Mouse (Mus musculus) hindbrain, embryonic 14.5 days (tissue): Measurements from ENCODE around the gene Ell2. TPM values are rescaled to one million over a fixed set of nuclear protein-coding genes. Genes with fewer than 3 reads are reported as not detected.

Experiments used
- ATAC-seq: fragments of 200-750 bp; cut with Nextera tagmentation; 2 replicates; pipeline ENCODE4 v1.8.0; 2017; ENCODE audit warnings: moderate number of reproducible peaks, mild to moderate bottlenecking, moderate TSS enrichment, moderate library complexity; ENCODE audit not compliant: low FRiP score
- DNase-seq: peaks from one replicate; pipeline ENCODE4 v3.0.0-alpha.2; 2015; ENCODE audit warnings: low spot score
- H3K27ac ChIP-seq: fragments of 300-500 bp; sonication (generic); 2 replicates; pipeline ENCODE4 v1.5.1; 2014; ENCODE audit warnings: mild to moderate bottlenecking, moderate library complexity
- H3K27me3 ChIP-seq: fragments of 300-500 bp; sonication (generic); 2 replicates; pipeline ENCODE4 v1.6.1; 2014; ENCODE audit warnings: mild to moderate bottlenecking, low read length, mixed read lengths; ENCODE audit not compliant: control insufficient read depth, insufficient read depth
- H3K36me3 ChIP-seq: fragments of 300-500 bp; sonication (generic); replicated peaks from 2 replicates; pipeline ENCODE4 v1.6.1; 2014; ENCODE audit not compliant: control insufficient read depth, insufficient read depth
- H3K4me1 ChIP-seq: fragments of 300-500 bp; sonication (generic); replicated peaks from 2 replicates; pipeline ENCODE4 v1.6.1; 2014; ENCODE audit warnings: antibody characterized with exemption, low read length, mixed read lengths; ENCODE audit not compliant: control insufficient read depth, insufficient read depth
- H3K4me2 ChIP-seq: fragments of 300-500 bp; sonication (generic); replicated peaks from 2 replicates; pipeline ENCODE4 v1.6.1; 2014; ENCODE audit warnings: mild to moderate bottlenecking, moderate library complexity
- H3K4me3 ChIP-seq: fragments of 300-500 bp; sonication (generic); replicated peaks from 2 replicates; pipeline ENCODE4 v1.5.1; 2014; ENCODE audit warnings: mild to moderate bottlenecking, low read length
- H3K9ac ChIP-seq: fragments of 300-500 bp; sonication (generic); 2 replicates; pipeline ENCODE4 v1.6.1; 2014
- H3K9me3 ChIP-seq: fragments of 300-500 bp; sonication (generic); 2 replicates; pipeline ENCODE4 v1.6.1; 2016; ENCODE audit warnings: low read length; ENCODE audit not compliant: control insufficient read depth
- WGBS: fragments of 180-500 bp; shearing (Covaris S2); extraction: QIAGEN DNeasy Blood & Tissue Kit; methylation state at CpG from one replicate; pipeline ENCODE4 v1.1.7; 2014; 5-methylcytosine and 5-hydroxymethylcytosine counted together
- polyA plus RNA-seq: library from polyadenylated mRNA; unstranded; fragments of >200 nt; fragmentation: Nextera tagmentation; extraction: Ambion mirVana; gene quantifications from 2 replicates; pipeline ENCODE4 v1.2.1, GENCODE M21; 2014

The Ell2 gene
- polyA plus RNA-seq, 1 experiment from 2014 or later: 2.4 TPM

DNA sequence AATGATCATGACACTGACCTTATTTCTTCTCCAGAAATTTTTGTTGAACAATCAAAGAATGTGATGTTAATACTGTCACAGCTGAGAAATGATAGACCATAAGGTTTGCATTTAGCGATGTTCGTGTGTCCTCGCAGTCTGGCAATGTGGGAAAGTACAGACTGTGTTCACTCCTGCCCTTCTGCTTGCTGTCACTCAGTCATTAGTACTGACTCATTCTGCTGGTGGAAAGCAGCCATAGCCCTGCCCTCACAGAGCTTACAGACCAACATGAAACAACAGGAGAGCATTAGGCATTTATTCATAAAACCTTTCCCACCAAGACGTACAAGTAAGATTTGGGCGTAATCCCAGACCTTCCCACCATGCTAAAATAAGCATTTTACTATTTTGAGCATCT, 47.8 kb downstream of the Ell2 start:
- Histone ChIP-seq H3K4me3 (no peak overlapping the region), H3K27ac (no peak overlapping the region), H3K27me3 (no peaks in the 10 kb centered on the region), H3K9me3 (no peaks in the 10 kb centered on the region), H3K9ac (no peak overlapping the region), H3K4me1 (no peaks in the 10 kb centered on the region), H3K4me2 (no peak overlapping the region), H3K36me3 (no peaks in the 10 kb centered on the region)
- ATAC-seq (no peak), DNase-seq (no peak)
- 96% methylated on average over 5 of the region's 5 CpGs for WGBS

DNA sequence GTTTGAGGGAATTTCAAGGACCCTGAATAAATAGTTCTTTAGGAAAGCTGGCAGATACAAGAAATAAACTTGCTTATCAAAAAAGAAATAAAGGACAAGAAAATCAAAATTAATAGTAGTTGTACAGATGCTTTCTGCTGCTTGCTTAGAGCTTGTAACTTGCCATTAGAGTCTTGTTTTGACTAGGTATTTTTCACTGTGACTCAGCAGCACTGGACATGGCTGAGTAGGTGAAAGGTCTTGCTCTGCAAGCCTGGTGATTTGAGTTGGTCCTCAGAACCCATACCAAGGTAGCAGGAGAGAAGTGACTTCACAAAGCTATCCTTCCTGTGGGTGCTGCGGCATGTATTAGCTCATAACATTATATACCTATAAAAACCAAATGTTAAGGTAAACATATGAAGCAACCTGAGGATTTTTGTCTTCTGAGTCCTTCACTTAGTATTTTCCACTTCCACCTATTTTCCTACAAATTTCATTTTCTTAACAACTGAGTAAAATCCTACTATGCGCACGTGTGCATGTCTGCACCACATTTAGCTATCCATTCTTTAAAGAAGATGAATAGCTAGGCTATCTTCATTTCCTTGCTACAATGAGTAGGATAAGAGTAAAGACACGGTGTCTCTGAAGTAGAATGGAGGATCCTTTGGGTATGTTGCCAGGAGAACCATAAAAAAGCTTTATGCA, 54.4 kb downstream of the Ell2 start:
- no peak overlapping the region for H3K27ac ChIP-seq
- no peak overlapping the region for H3K4me2 ChIP-seq
- H3K9me3 ChIP-seq: no peaks in the 10 kb centered on the region
- DNase-seq: no peak
- H3K4me3 ChIP-seq: no peak overlapping the region
- WGBS: 90% methylated on average over 4 of the region's 4 CpGs
- ATAC-seq: no peak
- no peaks in the 10 kb centered on the region for H3K4me1 ChIP-seq
- no peaks in the 10 kb centered on the region for H3K27me3 ChIP-seq
- H3K9ac ChIP-seq: no peak overlapping the region
- H3K36me3 ChIP-seq: no peaks in the 10 kb centered on the region

DNA sequence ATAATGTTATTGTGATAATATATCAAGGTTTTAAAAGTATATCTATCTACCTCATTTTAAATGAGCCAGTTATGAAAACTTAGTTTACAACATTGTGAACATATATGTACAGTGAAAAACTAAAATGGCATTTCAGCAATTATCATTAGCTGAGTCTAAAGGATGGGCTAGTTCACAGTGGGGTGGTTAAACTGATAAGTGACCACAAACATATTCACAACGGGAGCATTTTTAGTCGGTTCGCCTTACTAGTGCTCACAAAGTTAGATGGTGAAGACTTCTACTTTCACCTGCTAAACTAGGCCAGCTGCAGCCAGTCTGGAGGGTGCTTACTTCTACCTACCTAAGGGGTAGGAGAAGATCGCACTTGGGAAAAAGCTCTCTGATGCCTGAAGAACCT, 56.2 kb downstream of the Ell2 start:
- no peak overlapping the region for H3K4me3 ChIP-seq
- H3K4me1 ChIP-seq: no peaks in the 10 kb centered on the region
- no peaks in the 10 kb centered on the region for H3K9me3 ChIP-seq
- H3K27ac ChIP-seq: no peak overlapping the region
- no peak overlapping the region for H3K4me2 ChIP-seq
- no peaks in the 10 kb centered on the region for H3K27me3 ChIP-seq
- no peaks in the 10 kb centered on the region for H3K36me3 ChIP-seq
- no peak overlapping the region for H3K9ac ChIP-seq
- 90% methylated on average over 4 of the region's 4 CpGs for WGBS
- no peak for DNase-seq
- no peak for ATAC-seq

DNA sequence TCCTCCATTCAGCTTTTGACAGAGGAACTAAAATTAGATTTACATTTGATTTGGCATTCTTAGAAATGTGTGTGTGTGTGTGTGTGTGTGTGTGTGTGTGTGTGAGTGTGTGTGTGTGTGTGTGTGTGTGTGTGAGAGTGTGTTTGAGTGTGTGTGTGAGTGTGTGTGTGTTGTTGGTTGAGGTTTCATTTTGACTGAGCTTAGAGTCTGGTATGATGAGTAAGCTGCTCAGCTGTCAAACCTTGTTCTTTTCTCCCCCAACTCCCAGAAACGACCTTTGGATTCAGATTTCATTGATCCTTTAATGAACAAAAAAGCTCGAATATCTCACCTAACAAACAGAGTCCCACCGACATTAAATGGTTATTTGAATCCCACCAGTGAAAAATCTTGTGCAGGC, 56.7 kb downstream of the Ell2 start:
- no peaks in the 10 kb centered on the region for H3K36me3 ChIP-seq
- no peaks in the 10 kb centered on the region for H3K9me3 ChIP-seq
- ATAC-seq (no peak), DNase-seq (no peak)
- no peak overlapping the region for H3K9ac ChIP-seq
- no peak overlapping the region for H3K4me2 ChIP-seq
- H3K4me3 ChIP-seq: no peak overlapping the region
- WGBS: 52% methylated on average over 3 of the region's 3 CpGs
- H3K27ac ChIP-seq: no peak overlapping the region
- H3K27me3 ChIP-seq: no peaks in the 10 kb centered on the region
- no peaks in the 10 kb centered on the region for H3K4me1 ChIP-seq

DNA sequence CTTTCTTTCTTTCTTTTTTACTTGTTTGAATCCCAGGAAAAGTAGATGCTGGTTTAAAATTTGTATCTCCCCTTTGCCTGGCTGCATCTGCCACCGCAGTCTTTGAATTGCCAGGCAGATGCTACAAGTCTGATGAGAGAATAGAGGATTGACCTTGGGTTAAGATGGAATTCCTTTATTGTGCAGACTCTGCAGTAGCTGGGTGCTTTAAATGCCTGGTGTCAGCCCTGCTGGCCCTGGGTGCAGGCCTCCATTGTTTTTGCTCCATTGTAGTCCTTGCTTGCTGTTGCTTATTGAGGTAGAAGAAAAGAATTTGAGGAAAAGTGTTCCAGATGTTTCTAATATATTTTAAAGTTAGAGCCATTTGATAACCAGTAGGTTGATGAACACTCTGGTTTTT, 59.2 kb downstream of the Ell2 start:
- no peaks in the 10 kb centered on the region for H3K36me3 ChIP-seq
- ATAC-seq (no peak), DNase-seq (no peak)
- no peaks in the 10 kb centered on the region for H3K4me1 ChIP-seq
- H3K4me2 ChIP-seq: no peak overlapping the region
- 17% methylated on average over 1 of the region's 1 CpGs for WGBS
- no peaks in the 10 kb centered on the region for H3K27me3 ChIP-seq
- H3K9me3 ChIP-seq: no peaks in the 10 kb centered on the region
- no peak overlapping the region for H3K9ac ChIP-seq
- H3K27ac ChIP-seq: no peak overlapping the region
- no peak overlapping the region for H3K4me3 ChIP-seq

DNA sequence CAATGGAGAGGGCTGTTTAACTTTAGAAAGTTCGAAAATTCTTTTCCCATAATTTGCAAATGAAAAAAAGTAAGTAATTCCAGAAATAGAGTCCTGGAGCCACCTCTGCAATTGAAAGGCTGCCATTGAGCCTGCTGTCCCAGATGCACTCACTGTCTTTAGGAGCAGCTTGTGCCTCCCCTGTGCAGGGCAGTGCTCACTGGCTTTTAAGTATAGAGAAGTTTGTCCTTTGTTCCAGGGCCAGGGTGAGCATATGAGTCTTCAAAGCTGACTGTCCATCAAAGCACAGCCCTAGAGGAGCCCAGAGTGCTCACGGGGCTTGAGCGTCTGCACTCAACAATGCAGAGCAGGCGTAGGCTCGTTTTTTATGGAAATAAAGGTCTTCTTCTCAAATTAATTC, 59.7 kb downstream of the Ell2 start:
- Histone ChIP-seq H3K36me3 (no peaks in the 10 kb centered on the region), H3K9ac (no peak overlapping the region), H3K4me2 (no peak overlapping the region), H3K4me3 (no peak overlapping the region), H3K27me3 (no peaks in the 10 kb centered on the region), H3K27ac (no peak overlapping the region), H3K9me3 (no peaks in the 10 kb centered on the region), H3K4me1 (no peaks in the 10 kb centered on the region)
- no peak for DNase-seq
- no peak for ATAC-seq
- 8% methylated on average over 5 of the region's 5 CpGs for WGBS

DNA sequence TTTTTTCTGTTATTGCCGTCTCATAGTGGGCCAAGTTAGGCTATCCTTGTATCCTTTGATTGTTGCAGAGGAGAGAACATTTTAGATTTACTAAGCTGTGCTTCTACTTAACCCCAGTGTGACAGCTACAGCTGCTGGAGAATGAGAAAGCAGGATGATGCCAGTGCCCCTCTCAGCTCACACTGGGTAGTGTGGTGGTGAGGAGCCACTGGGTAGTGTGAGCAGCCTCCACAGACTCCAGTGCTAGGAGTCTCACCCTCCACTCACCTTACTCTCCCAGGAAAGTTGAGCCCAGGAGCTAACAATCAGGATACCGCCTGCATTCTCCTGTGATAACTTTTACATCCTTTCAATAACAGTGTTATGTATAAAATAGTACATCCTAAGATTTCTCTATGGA, 60.4 kb downstream of the Ell2 start:
- WGBS: 57% methylated on average over 2 of the region's 2 CpGs
- ATAC-seq: no peak
- no peak overlapping the region for H3K9ac ChIP-seq
- DNase-seq: no peak
- H3K4me2 ChIP-seq: no peak overlapping the region
- no peaks in the 10 kb centered on the region for H3K4me1 ChIP-seq
- H3K27ac ChIP-seq: no peak overlapping the region
- no peak overlapping the region for H3K4me3 ChIP-seq
- no peaks in the 10 kb centered on the region for H3K9me3 ChIP-seq
- no peaks in the 10 kb centered on the region for H3K36me3 ChIP-seq
- no peaks in the 10 kb centered on the region for H3K27me3 ChIP-seq

DNA sequence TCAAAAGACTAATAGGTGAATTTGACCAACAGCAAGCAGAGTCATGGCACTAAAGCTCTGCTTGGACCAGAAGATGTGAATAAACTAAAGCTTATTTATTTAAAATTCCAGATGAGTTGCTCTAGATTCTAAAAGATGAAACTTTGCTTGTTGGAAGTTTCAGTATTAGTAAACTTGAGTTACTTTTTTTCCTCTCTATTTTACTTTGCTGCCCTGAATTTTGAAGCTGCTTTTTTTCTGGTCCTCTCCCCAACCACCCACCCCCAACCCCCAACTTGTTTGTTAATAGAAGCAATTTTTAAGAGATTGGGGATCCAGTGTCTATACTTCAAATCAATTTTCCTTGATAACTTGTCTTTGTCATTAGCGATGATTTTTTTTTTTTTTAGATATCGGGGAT, 64.2 kb downstream of the Ell2 start:
- H3K27me3 ChIP-seq: no peaks in the 10 kb centered on the region
- no peak overlapping the region for H3K4me3 ChIP-seq
- no peak overlapping the region for H3K27ac ChIP-seq
- no peaks in the 10 kb centered on the region for H3K4me1 ChIP-seq
- 97% methylated on average over 2 of the region's 2 CpGs for WGBS
- no peak overlapping the region for H3K4me2 ChIP-seq
- H3K9ac ChIP-seq: no peak overlapping the region
- DNase-seq: no peak
- no peaks in the 10 kb centered on the region for H3K9me3 ChIP-seq
- ATAC-seq: no peak
- H3K36me3 ChIP-seq: no peaks in the 10 kb centered on the region

DNA sequence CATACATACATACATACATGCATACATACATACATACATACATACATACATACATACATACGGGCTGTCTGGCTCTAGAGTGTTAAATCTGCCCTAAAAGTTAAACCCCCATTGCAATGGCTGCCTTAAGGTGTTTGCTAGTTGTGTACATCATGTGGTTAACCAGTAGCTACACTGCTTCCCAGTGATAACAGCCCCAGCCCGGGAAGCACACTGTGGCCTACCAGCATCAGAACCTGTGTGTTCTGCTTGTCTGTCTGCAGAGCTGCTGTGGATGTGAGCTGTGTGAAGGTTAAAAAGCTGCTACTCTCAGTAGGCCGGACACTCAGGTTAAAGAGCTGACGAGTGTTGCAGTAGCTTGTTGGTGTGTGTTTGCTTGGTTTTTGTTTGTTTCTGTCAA, 64.8 kb downstream of the Ell2 start:
- DNase-seq (no peak), ATAC-seq (no peak)
- Histone ChIP-seq H3K9ac (no peak overlapping the region), H3K9me3 (no peaks in the 10 kb centered on the region), H3K27ac (no peak overlapping the region), H3K4me2 (no peak overlapping the region), H3K36me3 (no peaks in the 10 kb centered on the region), H3K27me3 (no peaks in the 10 kb centered on the region), H3K4me1 (no peaks in the 10 kb centered on the region), H3K4me3 (no peak overlapping the region)
- WGBS: 92% methylated on average over 4 of the region's 4 CpGs
